Mouse (Mus musculus): ENCODE measurements around the gene Ptpn22.

Ptpn22 gene

DNA sequence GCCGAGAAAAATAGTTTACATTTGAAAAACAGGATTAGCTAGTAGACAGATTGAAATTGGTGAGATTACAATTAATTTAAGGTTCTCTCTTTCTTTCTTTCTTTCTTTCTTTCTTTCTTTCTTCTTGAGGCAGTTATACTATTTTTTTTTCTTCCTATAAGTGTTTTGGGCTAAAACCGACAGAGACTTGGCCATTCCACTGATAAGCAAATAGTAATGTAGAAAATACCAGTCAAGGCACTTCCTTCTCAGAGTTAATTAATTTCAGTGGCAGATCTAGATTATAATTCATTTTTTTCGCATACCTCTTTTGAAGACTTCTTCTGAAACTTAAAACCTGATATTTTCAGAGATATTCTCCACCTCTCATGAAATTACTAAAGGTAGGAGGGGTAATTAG, 65.7 kb downstream of the Ptpn22 start:
- DNase-seq (ENCODE audit: low read depth, low spot score) = no peak

DNA sequence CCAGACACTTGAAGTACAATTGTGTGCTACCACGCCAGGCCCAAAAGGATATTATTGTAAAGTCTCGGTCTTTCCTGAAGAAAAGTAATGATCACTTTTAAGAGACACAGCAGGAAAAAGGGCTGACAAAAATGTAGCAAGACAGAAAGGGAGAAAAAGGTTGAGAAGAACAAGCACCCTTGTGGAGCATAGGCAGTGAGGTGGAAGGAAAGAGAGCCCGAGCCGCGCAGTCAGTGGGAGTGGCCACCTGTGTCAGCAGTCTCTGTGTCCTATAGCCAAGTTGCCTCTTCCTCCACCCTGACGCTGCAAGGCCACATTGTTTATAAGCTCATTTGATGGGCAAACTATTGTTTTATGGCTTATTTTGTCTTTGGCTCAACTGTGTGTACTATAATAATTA, 67.9 kb downstream of the Ptpn22 start:
- DNase-seq (ENCODE audit: low read depth, low spot score) = no peak

DNA sequence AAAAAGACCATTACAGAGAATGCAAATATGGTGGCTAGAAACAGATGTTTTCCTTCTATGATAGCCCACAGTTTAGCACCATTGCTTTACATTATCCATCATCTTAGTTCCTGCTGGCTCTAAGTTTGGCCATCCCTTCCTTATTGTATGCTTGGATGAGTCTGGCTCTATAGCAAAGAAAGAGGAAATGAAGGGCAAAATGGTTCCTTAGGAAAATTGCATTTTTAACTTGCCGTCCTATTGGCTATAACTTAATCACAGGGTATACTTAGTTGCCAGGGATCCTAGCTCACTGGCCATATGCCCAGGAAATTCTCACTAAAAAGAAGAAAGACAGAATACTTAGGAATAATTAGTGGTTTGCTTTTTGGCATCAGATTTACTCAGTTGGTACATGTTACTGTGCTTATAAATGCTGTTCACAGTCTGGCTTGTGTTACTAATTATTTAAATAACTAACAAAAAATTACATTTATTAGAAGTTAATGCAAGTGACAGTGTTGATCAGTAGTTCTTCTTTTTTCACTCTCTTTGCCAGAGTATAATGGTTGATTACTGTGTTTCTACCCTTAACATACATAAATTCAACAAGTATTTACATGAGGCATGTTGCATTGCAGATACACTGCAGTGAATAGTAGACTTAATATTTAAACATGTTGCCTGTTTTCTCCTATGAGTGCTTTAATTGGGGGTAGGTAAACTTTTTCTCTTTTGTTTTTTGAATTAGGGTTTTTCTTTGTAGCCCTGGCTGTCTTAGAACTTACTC, 85.4 kb downstream of the Ptpn22 start:
- peak; percentile 70 for DNase-seq (ENCODE audit: low read depth, low spot score)

DNA sequence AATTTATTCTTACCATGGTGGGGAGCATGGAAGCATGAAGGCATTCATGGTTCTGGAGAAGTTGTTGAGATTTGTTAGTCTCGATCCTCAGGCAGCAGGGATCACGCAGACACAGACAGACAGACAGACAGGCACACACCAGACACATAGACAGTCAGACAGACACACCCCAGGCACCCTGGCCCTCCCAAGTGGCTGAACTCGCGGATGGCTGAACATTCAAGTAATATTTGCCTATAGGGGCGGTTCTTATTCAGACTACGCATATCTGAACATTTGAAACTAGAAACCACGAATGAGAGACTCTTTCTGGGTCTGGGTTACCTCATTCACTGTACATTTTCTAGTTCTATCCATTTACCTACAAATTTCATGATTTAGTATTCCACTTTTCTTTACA, 89.1 kb downstream of the Ptpn22 start:
- DNase-seq (ENCODE audit: low read depth, low spot score) = no peak

DNA sequence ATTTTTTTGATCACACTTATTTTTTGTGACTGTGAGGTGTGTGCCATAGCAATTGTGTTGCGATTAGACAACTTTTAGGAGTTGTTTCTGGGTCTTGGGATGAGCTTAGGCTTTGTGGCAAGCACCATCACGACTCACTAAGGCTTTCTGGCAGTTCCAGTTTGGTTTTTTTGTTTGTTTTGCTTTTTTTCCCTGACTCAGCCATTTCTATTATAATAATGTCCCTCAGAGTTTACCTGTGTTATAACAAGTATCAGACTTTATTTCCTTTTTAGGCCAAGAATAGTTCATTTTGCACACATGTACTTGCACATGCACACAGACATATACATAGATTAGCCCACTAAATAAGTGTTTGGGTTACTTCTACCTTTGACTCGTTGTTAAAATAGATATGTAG, 101.0 kb downstream of the Ptpn22 start:
- no peak for DNase-seq (ENCODE audit: low read depth, low spot score)
